In the genomic region with DNA sequence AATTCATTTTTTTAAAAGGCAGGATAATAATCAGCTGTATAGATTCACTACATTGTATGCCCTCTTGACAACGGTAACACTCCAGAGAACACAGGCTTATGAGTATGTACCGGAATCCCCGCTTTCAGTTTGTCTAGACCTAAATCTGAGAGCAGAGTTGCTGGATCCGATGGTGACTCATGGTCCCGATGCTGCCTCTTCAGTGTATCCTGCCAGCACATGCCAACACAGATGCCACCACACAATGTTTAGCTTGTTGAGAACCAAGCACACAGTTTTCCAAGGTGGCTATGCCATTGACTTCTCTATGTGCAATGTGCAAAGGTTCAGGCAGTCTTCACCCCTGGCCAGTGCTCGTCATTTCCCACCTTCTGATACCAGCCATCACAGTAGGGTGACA, we compare ENCODE assay signal across 24 mouse cellular contexts.
DNase-seq lines count a peak whose midpoint lies in the region; TF ChIP-seq lines count a peak whose summit lies in the region.
"Had no signal": no experiment of that assay in that cellular context is flagged by ENCODE, and none has a peak within 500 bp of the region (broad histone marks: within the 10 kb centered on the region; RNA-seq: fewer than 3 reads in every experiment).

No protein-coding gene starts in this region.

- peak overlapping the region; percentile 82 for H3K27ac ChIP-seq in layer of hippocampus, adult 2 months
- H3K27ac ChIP-seq: forebrain, embryonic 13.5 days; hindbrain, embryonic 13.5 days; liver, embryonic 14.5 days had no signal

- no peak for TF ChIP-seq CTCF in layer of hippocampus, adult 2 months (conservative IDR thresholded peaks at IDR 0.05)

- no peak overlapping the region for H3K4me3 ChIP-seq in layer of hippocampus, adult 2 months
- H3K4me3 ChIP-seq: erythroblast, embryonic 14.5 days; forebrain, embryonic 13.5 days; hindbrain, embryonic 13.5 days had no signal

- DNase-seq in layer of hippocampus, adult 11-12 months (ENCODE audit: low spot score), result peak; percentile 65
- no peak for DNase-seq in layer of hippocampus, postnatal 25 days (ENCODE audit: extremely low spot score in 1 of 2, low spot score in 1 of 2)
- peak; percentile 27 to 57 for DNase-seq in right cerebral cortex, adult 2 months (ENCODE audit: low spot score in 2 of 2)
- no peak for DNase-seq in right cerebral cortex, postnatal 4 days
- peak; percentile 56 to 66 for DNase-seq in layer of hippocampus, adult 2 months (ENCODE audit: low spot score in 2 of 2)
- peak; percentile 26 to 29 for DNase-seq in right cerebral cortex, postnatal 36 days (ENCODE audit: low spot score in 2 of 2)
- no peak for DNase-seq in thymus, adult 18-20 months
- DNase-seq: adrenal gland, postnatal 25 days; B cell, adult 2 months; cerebellum, adult 2 months; cerebellum, postnatal 14 days; gastrocnemius, postnatal 14 days; heart, postnatal 4 days; kidney, adult 9 months; kidney, postnatal 10 days; liver; lung, embryonic 14.5 days; lung, postnatal 14 days; thymus, adult 2 months; thymus, postnatal 36 days had no signal

Comparison
In these comparisons a context has a peak if more than half of its experiments do, and no peak if none do; other contexts are left out.
1. DNase-seq: peak in layer of hippocampus, adult 11-12 months (single experiment), right cerebral cortex, adult 2 months (2 of 2), layer of hippocampus, adult 2 months (2 of 2) and right cerebral cortex, postnatal 36 days (2 of 2); none in layer of hippocampus, postnatal 25 days (0 of 2), right cerebral cortex, postnatal 4 days (single experiment) and thymus, adult 18-20 months (0 of 2).